Mouse (Mus musculus) heart, embryonic 16.5 days (tissue): ENCODE measurements around the gene Isg20l2. TPM values are rescaled to one million over a fixed set of nuclear protein-coding genes. Genes with fewer than 3 reads are reported as not detected.

ENCODE experiments used
- ATAC-seq: fragments of 200-750 bp; cut with Nextera tagmentation; replicated peaks from 2 replicates; pipeline ENCODE4 v1.8.0; 2017; ENCODE audit warnings: moderate number of reproducible peaks; ENCODE audit not compliant: insufficient read depth, low FRiP score; ENCODE audit errors: extremely low read depth
- H3K27ac ChIP-seq: fragments of 300-500 bp; sonication (generic); 2 replicates; pipeline ENCODE4 v1.5.1; 2014; ENCODE audit warnings: mild to moderate bottlenecking, low read length, control low read depth, moderate library complexity
- H3K27me3 ChIP-seq: fragments of 300-500 bp; sonication (generic); 2 replicates; pipeline ENCODE4 v1.6.1; 2014; ENCODE audit warnings: low read length, mixed read lengths; ENCODE audit not compliant: control insufficient read depth, insufficient read depth
- H3K36me3 ChIP-seq: fragments of 300-500 bp; sonication (generic); 2 replicates; pipeline ENCODE4 v1.6.1; 2014; ENCODE audit not compliant: control insufficient read depth, insufficient read depth
- H3K4me1 ChIP-seq: fragments of 300-500 bp; sonication (generic); 2 replicates; pipeline ENCODE4 v1.6.1; 2014; ENCODE audit warnings: low read length, mixed read lengths; ENCODE audit not compliant: control insufficient read depth, insufficient read depth
- H3K4me2 ChIP-seq: fragments of 300-500 bp; sonication (generic); 2 replicates; pipeline ENCODE4 v1.6.1; 2014; ENCODE audit warnings: low read depth, mild to moderate bottlenecking, control low read depth, low read length
- H3K4me3 ChIP-seq: fragments of 300-500 bp; sonication (generic); 2 replicates; pipeline ENCODE4 v1.5.1; 2014; ENCODE audit warnings: mild to moderate bottlenecking, control low read depth, low read length
- H3K9ac ChIP-seq: fragments of 300-500 bp; sonication (generic); 2 replicates; pipeline ENCODE4 v1.6.1; 2014; ENCODE audit warnings: low read length, control low read depth
- H3K9me3 ChIP-seq: fragments of 300-500 bp; sonication (generic); replicated peaks from 2 replicates; pipeline ENCODE4 v1.6.1; 2016; ENCODE audit warnings: low read length; ENCODE audit not compliant: control insufficient read depth
- WGBS: fragments of 180-500 bp; shearing (Covaris S2); extraction: QIAGEN DNeasy Blood & Tissue Kit; methylation state at CpG from one replicate; pipeline ENCODE4 v1.1.7; 2014; 5-methylcytosine and 5-hydroxymethylcytosine counted together
- polyA plus RNA-seq: library from polyadenylated mRNA; unstranded; fragments of >200 nt; fragmentation: Nextera tagmentation; extraction: Ambion mirVana; gene quantifications from 2 replicates; pipeline ENCODE4 v1.2.1, GENCODE M21; 2015

The Isg20l2 gene
- polyA plus RNA-seq, 1 experiment from 2014 or later = 29.2 TPM

DNA sequence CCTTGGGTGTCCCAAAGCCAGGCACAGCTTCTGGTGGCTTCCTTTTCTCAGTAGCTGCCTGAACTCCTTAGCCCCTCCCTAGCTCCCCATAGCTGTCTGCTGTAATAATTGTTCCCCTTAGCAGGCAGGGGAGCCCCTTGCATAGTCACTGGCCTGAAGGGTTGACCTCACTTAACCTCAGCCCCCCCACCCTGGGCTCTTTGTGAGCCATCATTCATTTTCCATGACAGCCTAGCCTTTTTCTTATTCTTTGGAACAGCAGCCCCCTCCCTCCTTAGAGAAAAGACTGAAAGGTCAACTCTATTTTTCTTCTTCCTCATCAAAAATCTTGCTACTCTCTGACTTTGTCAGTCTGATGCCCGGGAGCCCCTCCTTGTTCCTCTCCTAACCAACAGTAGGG is 28.9 kb downstream of the Isg20l2 start:
- ATAC-seq = no peak
- Histone ChIP-seq H3K27me3 (no peaks in the 10 kb centered on the region; the same call in 1 of the 2 replicates), H3K4me1 (peaks cover 10% of the 10 kb centered on the region), H3K36me3 (no peaks in the 10 kb centered on the region), H3K9ac (no peak overlapping the region), H3K4me2 (no peak overlapping the region), H3K4me3 (no peak overlapping the region), H3K9me3 (no peaks in the 10 kb centered on the region), H3K27ac (no peak overlapping the region)
- WGBS = 58% methylated on average over 1 of the region's 1 CpGs

DNA sequence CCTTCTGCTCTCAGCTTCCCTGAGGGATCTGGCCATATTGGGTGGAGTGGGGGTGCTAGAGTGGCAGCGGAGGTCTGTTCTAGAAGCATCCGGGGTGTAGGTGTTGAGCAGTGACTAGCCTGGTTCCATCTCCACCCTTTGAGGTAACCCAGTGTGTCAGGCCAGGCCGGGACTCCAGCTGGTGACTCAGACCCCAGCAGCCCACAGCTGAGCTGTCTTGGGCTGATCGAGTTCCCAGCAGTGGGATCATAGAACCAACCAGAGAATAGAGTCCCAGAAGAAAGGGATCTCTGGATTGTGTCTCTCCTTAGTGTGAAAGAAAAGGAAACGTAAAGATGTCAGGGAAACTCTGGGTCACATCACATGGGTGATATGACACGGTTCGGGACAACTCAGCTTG is 29.3 kb downstream of the Isg20l2 start:
- no peak for ATAC-seq
- Histone ChIP-seq H3K4me3 (no peak overlapping the region), H3K36me3 (no peaks in the 10 kb centered on the region), H3K9me3 (no peaks in the 10 kb centered on the region), H3K27ac (no peak overlapping the region), H3K4me1 (peaks cover 10% of the 10 kb centered on the region), H3K4me2 (no peak overlapping the region), H3K27me3 (no peaks in the 10 kb centered on the region; the same call in 1 of the 2 replicates), H3K9ac (no peak overlapping the region)
- 66% methylated on average over 7 of the region's 7 CpGs for WGBS

DNA sequence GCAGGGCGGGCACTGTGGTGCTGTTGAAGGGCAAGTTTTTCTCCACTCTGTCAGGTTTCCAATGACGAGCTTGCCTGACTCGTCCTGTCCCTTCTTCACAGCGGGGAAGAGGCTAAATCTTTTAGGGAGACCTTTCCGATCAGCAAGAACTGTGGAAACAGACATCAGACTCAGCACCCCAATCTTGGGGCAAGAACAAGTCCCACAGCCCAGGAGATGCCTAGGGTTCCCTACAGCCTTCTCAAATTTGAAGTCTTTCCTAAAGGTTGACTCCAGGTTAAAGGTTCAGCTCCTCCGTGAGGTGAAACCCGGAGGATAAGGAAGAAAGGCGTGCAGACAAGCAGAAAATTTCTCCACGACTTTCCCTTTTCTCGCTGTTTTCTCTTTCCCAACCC is 30.1 kb downstream of the Isg20l2 start:
- peak overlapping the region; percentile 79 for H3K9ac ChIP-seq
- H3K36me3 ChIP-seq = no peaks in the 10 kb centered on the region
- 13% methylated on average over 10 of the region's 10 CpGs for WGBS
- H3K27me3 ChIP-seq = no peaks in the 10 kb centered on the region
- H3K4me2 ChIP-seq = peak overlapping the region; percentile 96
- H3K27ac ChIP-seq = peak overlapping the region; percentile 92
- H3K9me3 ChIP-seq = no peaks in the 10 kb centered on the region
- peaks cover 10% of the 10 kb centered on the region for H3K4me1 ChIP-seq
- ATAC-seq = no peak
- H3K4me3 ChIP-seq = peak overlapping the region; percentile 66

GRCm38 (mm10) chr3:87960586-87961191 is 30.6 kb downstream of the Isg20l2 start:
- 0% methylated on average over 27 of the region's 27 CpGs for WGBS
- Histone ChIP-seq H3K4me2 (peak overlapping the region; percentile 96), H3K36me3 (no peaks in the 10 kb centered on the region), H3K9me3 (no peaks in the 10 kb centered on the region), H3K4me3 (peak overlapping the region; percentile 66), H3K27me3 (no peaks in the 10 kb centered on the region), H3K27ac (peak overlapping the region; percentile 92), H3K4me1 (peaks cover 10% of the 10 kb centered on the region), H3K9ac (peak overlapping the region; percentile 79)
- peak; percentile 99 for ATAC-seq

DNA sequence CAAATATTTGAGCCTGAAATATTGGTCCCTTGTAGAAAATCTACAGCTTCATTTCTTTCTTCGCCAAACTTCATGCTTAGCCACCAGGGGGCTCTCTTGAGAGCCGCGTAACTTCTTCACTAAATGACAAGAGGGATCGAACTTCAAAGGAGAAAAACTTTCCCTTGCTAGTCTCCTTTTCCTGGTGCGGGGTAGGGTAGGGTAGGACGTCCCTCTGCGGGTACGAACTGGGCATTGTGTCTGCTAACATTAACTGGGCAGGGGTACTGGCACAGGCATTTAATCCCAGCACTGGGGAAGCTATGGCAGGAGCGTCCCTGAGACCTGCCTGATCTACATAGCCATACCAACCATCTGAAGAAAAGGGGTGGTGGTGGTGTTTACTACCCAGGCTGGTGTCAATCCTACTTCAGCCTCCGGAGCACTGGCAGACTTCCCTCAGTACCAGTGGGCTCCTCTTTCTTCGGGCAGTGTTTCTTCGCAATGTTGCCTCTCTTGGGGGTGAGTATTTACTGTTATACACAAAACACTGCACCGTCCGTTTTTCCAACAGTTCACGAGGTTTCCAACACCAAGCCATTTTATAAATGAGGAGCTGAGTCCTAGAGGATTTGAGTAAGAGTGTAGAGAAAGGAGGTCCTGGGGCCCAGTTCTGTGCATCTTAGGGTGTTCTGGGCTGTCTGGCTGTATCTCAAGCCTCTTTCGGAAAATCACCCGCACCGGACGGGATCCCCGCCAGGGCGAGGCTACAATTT is 40.2 kb downstream of the Isg20l2 start:
- no peak; the same call in 1 of the 2 replicates for ATAC-seq
- Histone ChIP-seq H3K4me1 (peaks cover 23% of the 10 kb centered on the region), H3K27me3 (peaks cover 12% of the 10 kb centered on the region), H3K27ac (0 out of 2 replicates have a peak overlapping the region, but pooled peaks have one; percentile 14), H3K9ac (peak overlapping the region; percentile 62), H3K4me2 (peak overlapping the region; percentile 81), H3K36me3 (no peaks in the 10 kb centered on the region), H3K4me3 (peak overlapping the region; percentile 60), H3K9me3 (no peaks in the 10 kb centered on the region)
- 1% methylated on average over 21 of the region's 21 CpGs for WGBS

GRCm38 (mm10) chr3:87970939-87971488 is 40.9 kb downstream of the Isg20l2 start, which contains the start of gene Nes:
Gene Nes (plus strand): TSS chr3:87971078.
- WGBS = under 1% methylated on average over 44 of the region's 44 CpGs
- peaks cover 12% of the 10 kb centered on the region for H3K27me3 ChIP-seq
- no peaks in the 10 kb centered on the region for H3K9me3 ChIP-seq
- H3K4me2 ChIP-seq = peak within 1 kb of the TSS; percentile 81
- H3K4me3 ChIP-seq = peak within 1 kb of the TSS; percentile 60
- H3K4me1 ChIP-seq = peaks cover 23% of the 10 kb centered on the region
- no peaks in the 10 kb centered on the region for H3K36me3 ChIP-seq
- peak; percentile 67 for ATAC-seq
- H3K27ac ChIP-seq = peak within 1 kb of the TSS; percentile 50
- peak within 1 kb of the TSS; percentile 77 for H3K9ac ChIP-seq

GRCm38 (mm10) chr3:87971489-87972202 is 41.5 kb downstream of the Isg20l2 start:
- Histone ChIP-seq H3K9ac (peak overlapping the region; percentile 77), H3K4me3 (peak overlapping the region; percentile 60), H3K4me2 (peak overlapping the region; percentile 81), H3K9me3 (no peaks in the 10 kb centered on the region), H3K4me1 (peaks cover 23% of the 10 kb centered on the region), H3K27ac (peak overlapping the region; percentile 50), H3K27me3 (peaks cover 12% of the 10 kb centered on the region), H3K36me3 (no peaks in the 10 kb centered on the region)
- ATAC-seq = peak; percentile 33; the same call in 1 of the 2 replicates
- under 1% methylated on average over 60 of the region's 60 CpGs for WGBS

DNA sequence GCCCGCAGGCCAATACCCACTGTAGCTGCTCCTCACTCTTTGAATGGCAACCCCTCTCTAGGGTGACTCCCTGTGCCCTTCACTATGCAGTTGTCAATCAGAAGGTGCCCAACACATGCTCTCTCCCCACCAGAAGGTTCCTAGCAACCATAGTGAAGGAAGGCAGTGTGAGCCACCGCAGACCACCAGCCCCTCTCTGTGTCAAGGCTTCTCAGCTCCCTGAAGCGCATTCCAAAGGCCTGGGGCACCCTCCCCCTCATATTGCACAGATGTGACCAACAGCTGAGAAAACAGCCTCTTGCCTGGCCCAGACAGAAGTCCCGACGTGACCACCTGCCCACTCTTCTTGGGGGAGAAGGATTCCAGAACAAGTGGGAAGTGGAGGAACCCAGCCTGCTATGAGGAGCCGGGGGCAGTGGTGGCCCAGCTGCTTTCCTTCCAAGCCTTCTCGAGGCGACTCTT is 42.1 kb downstream of the Isg20l2 start:
- Histone ChIP-seq H3K4me2 (peak overlapping the region; percentile 81), H3K36me3 (peaks cover 4% of the 10 kb centered on the region), H3K4me1 (peaks cover 23% of the 10 kb centered on the region), H3K9me3 (no peaks in the 10 kb centered on the region), H3K27ac (no peak overlapping the region), H3K27me3 (peaks cover 12% of the 10 kb centered on the region), H3K4me3 (peak overlapping the region; percentile 60), H3K9ac (peak overlapping the region; percentile 77)
- ATAC-seq = no peak
- WGBS = 25% methylated on average over 8 of the region's 8 CpGs
